Mouse (Mus musculus) B cell, adult (primary cell): ENCODE results near the gene Sft2d2. TPM values are rescaled to one million over a fixed set of nuclear protein-coding genes. Genes with fewer than 3 reads are reported as not detected.

Experiments
- total RNA-seq: library from RNA; stranded (reverse); gene quantifications from 4 replicates; pipeline ENCODE4 v1.2.4, GENCODE M21; 2023; ENCODE audit not compliant: inconsistent age

Sft2d2 gene
- total RNA-seq, result 28.8 to 30.1 TPM (median 29.4 TPM) in 4 replicates

GRCm38 (mm10) chr1:165193880-165194661 lies at the start of gene Sft2d2:
TSS of gene Sft2d2 (minus strand) at chr1:165194438.

GRCm38 (mm10) chr1:165236321-165237298 lies 42.4 kb upstream of the Sft2d2 start, which contains the start of gene Tiprl:
TSS of gene Tiprl (minus strand) at chr1:165236996.

DNA sequence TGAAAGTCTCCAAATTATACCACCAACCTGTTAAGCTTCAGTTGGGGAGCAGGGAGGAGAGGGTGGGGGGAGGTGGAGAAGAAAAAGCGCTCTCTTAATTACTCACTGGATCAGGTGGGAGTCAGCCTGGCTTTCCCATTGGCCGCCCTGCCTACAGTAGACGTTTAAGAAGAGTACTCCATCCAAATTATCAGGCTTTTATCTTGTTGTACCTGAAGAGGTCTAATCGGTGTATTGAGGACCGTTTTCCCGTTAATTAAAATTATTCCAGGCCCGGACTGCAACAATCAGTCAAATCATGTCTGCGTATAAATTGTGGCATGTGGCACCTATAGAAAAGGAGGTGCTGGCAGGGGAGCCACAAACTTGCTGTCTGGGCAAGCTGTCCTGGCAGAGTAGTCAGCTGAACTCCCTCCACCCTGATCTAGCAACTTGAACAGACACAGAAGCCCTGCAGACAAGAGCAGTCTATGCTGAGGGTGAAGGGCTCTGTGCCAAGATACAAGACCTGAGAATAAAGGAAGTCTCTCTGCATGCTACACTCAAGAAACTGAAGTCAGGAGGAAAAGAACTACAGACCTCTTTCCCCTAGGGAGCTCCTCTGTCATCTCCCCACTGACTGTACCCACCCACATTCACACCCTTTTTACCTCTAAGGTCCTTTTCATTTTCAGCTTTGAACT lies 33.4 kb downstream of the Sft2d2 start, which contains the start of gene Tbx19:
Tbx19 (minus strand) TSS at position 51 of the 683 bp plus-strand sequence.

Other genes starting within 250 kb of the Sft2d2 start
- gene Tbx19, start 33.7 kb downstream of the Sft2d2 start, total RNA-seq, result 0.36 to 0.90 TPM (median 0.55 TPM) in 3 of 4 replicates, not detected in the other
- 38.7 to 46.9 TPM (median 45.0 TPM) in 4 replicates for gene Tiprl, start 42.6 kb upstream of the Sft2d2 start, total RNA-seq
- gene Gpr161, start 101.4 kb upstream of the Sft2d2 start, total RNA-seq, result 0.09 TPM in 1 of 4 replicates, not detected in the others